Mouse (Mus musculus) myocyte (in vitro differentiated cells): ENCODE data around the gene Ticam1.

Experiments used
- MAX ChIP-seq: IDR thresholded peaks from one replicate; pipeline ENCODE4 v1.6.1; 2011; ENCODE audit warnings: low read depth, mild to moderate bottlenecking, control low read depth
- MYOD1 ChIP-seq, 3 experiments: IDR thresholded peaks; one replicate each; pipeline ENCODE4 v1.6.1; 2011; ENCODE audit warnings: control low read depth in 2 of 3, low read depth in 2 of 3, mild to moderate bottlenecking in 2 of 3, moderate library complexity in 1 of 3; ENCODE audit not compliant: insufficient read length in 2 of 3, control insufficient read depth in 1 of 3
- POLR2A ChIP-seq: IDR thresholded peaks from one replicate; pipeline ENCODE4 v1.6.1; 2011; ENCODE audit warnings: low read depth, mild to moderate bottlenecking, control low read depth, moderate library complexity; ENCODE audit not compliant: insufficient read length
- POLR2AphosphoS2 ChIP-seq: IDR thresholded peaks from one replicate; pipeline ENCODE4 v1.6.1; 2011; ENCODE audit warnings: low read depth, control low read depth; ENCODE audit not compliant: insufficient read length
- SRF ChIP-seq: IDR thresholded peaks from one replicate; pipeline ENCODE4 v1.6.1; 2011; ENCODE audit warnings: low read depth; ENCODE audit not compliant: control insufficient read depth, insufficient read length
- TCF12 ChIP-seq: IDR thresholded peaks from one replicate; pipeline ENCODE4 v1.6.1; 2011; ENCODE audit warnings: mild to moderate bottlenecking, control low read depth; ENCODE audit not compliant: poor library complexity, insufficient read depth, severe bottlenecking

- TF ChIP-seq POLR2A (peak; percentile 83), MYOD1 (IDR thresholded peaks at IDR 0.05; ENCODE audit: control insufficient read depth in 1 of 3, insufficient read length in 2 of 3, low read depth in 2 of 3) (no peak), POLR2AphosphoS2 (no peak), TCF12 (no peak), MAX (no peak), SRF (peak; percentile 82)
Observed at GRCm38 (mm10) chr17:56325450-56326152, 49.0 kb upstream of the Ticam1 start, which contains the start of gene Kdm4b.
